Mouse (Mus musculus): ENCODE measurements around the gene Ciz1. TPM values are rescaled to one million over a fixed set of nuclear protein-coding genes. Genes with fewer than 3 reads are reported as not detected.

Gene Ciz1
- polyA plus RNA-seq (2012; rRNA removed; ENCODE audit: low replicate concordance), result 264 and 330 TPM in 2 replicates

DNA sequence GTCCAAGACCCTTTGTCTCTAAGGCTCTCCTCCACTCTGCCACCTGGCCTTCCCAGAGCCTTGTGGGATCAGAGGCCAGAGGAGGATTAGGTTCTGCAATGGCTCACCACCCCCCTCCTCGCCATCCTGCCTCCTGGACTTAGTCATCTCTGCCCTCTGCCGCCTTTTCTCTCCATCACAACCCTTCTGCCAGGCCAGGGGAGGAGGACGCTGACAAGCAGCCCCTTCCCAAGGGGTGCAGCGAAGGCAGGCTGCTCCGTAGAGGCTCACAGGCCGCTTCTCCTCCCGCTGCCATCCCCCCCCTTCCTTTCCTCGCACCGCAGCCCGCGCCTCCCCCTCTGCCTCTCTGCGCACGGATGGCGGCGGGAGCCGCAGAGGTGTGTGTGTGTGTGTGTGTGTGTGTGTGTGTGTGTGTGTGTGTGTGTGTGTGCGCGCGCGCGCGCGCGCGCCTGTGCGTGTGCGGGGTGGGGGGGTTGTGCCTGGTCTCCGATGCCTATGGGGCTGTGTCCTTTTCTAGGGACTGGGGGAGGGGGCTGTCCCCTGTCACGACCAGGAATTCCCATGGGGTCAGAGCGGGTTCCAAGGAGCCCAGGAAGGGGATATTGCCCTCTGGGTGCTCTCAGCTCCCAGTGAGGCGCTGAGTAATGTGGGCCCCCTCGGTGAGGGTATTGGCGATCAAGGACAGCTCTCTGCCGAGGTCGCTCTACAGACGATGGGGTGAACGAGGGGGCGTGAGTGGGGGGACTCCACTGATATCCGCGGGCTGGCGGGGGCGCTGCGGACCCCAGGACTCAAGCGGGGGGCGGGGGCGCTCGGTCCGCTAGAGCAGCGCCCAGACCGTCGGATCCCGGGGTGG, at the start of gene Ciz1:
Ciz1 (plus strand) TSS at position 177 of the 856 bp plus-strand sequence.

DNA sequence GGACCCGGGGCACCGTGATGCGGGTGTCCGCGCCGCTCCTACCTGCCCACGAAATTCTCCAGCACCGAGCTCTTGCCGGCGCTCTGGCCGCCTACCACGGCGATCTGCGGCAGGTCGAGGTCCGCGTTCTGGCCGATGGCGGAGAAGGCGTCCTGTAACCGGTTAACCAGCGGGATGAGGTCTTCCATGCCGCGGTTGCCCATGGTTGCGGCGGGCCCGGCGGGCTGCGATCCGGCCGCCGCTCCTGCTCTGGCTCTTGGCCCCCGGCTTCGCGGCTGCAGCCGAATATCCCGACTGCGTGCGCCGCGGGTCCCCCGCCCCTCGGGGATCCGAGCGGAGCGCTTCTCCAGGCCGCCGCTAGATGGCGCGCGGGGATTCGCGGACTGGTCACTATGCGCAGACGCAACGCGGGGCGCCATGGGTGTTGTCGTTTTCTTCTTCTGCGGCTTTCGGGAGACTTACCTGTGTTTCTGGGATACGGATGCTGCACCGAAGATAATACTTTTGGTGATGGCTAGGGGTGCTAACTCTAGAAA, 948 bp downstream of the Ciz1 start, which contains the start of gene Dnm1:
Dnm1 (minus strand) TSS at position 332 of the 536 bp plus-strand sequence.

DNA sequence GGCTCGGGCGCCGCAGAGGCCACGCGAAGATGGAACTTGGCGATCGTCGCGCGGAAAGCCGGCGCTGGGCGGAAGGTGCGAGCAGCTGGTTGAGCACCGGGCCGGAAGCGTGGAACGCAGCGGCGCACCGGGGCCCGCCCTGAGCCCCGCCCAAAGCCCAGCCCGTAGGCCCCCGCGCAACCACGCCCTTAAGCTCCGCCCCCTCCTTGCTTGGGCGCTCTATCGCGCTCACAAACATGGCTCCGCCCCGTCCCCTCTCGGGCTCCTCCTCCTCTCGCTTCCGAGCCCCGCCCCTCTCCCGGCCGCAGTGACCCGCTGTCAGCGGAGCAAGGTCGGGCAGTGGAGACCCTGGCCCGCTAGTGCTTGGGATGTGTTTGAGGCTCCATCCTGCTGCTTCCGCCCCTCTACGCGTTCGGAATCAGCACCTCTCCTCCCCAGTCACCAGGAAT, 29.7 kb downstream of the Ciz1 start, which contains the start of gene 1110008P14Rik:
1110008P14Rik (minus strand) TSS at position 164 of the 449 bp plus-strand sequence.

GRCm38 (mm10) chr2:32387706-32388490, 35.8 kb downstream of the Ciz1 start, which contains the start of gene Lcn2:
Gene Lcn2 (minus strand): TSS chr2:32388252.

GRCm38 (mm10) chr2:32395484-32395945, 43.4 kb downstream of the Ciz1 start, which contains the start of gene Ptges2:
Gene Ptges2 (plus strand): TSS chr2:32395896.

Other genes with a start within 250 kb of the Ciz1 start
- gene Prrc2b, start 201.2 kb upstream of the Ciz1 start, polyA plus RNA-seq (2012; rRNA removed; ENCODE audit: low replicate concordance), result 48.9 and 76.3 TPM in 2 replicates
- gene Pomt1, start 115.7 kb upstream of the Ciz1 start, polyA plus RNA-seq (2012; rRNA removed; ENCODE audit: low replicate concordance), result 42.2 and 44.4 TPM in 2 replicates
- 223 and 258 TPM in 2 replicates for gene Uck1, start 92.2 kb upstream of the Ciz1 start, polyA plus RNA-seq (2012; rRNA removed; ENCODE audit: low replicate concordance)
- gene Golga2, start 64.9 kb upstream of the Ciz1 start, polyA plus RNA-seq (2012; rRNA removed; ENCODE audit: low replicate concordance), result 30.7 and 36.5 TPM in 2 replicates
- gene Swi5, start 64.3 kb upstream of the Ciz1 start, polyA plus RNA-seq (2012; rRNA removed; ENCODE audit: low replicate concordance), result 142 and 186 TPM in 2 replicates
- gene Dnm1, start 1.0 kb downstream of the Ciz1 start, polyA plus RNA-seq (2012; rRNA removed; ENCODE audit: low replicate concordance), result 120 and 279 TPM in 2 replicates
- gene 1110008P14Rik, start 29.6 kb downstream of the Ciz1 start, polyA plus RNA-seq (2012; rRNA removed; ENCODE audit: low replicate concordance), result 333 and 396 TPM in 2 replicates
- 199 and 205 TPM in 2 replicates for gene Lcn2, start 35.9 kb downstream of the Ciz1 start, polyA plus RNA-seq (2012; rRNA removed; ENCODE audit: low replicate concordance)
- 34.1 and 62.0 TPM in 2 replicates for gene Ptges2, start 43.6 kb downstream of the Ciz1 start, polyA plus RNA-seq (2012; rRNA removed; ENCODE audit: low replicate concordance)
- gene Naif1, start 98.1 kb downstream of the Ciz1 start, polyA plus RNA-seq (2012; rRNA removed; ENCODE audit: low replicate concordance), result 6.2 and 7.5 TPM in 2 replicates
- gene Slc25a25, start 99.1 kb downstream of the Ciz1 start, polyA plus RNA-seq (2012; rRNA removed; ENCODE audit: low replicate concordance), result 24.3 and 27.5 TPM in 2 replicates
- 32.3 and 66.9 TPM in 2 replicates for gene Fam102a, start 183.0 kb downstream of the Ciz1 start, polyA plus RNA-seq (2012; rRNA removed; ENCODE audit: low replicate concordance)
- 127 and 170 TPM in 2 replicates for gene Dpm2, start 218.5 kb downstream of the Ciz1 start, polyA plus RNA-seq (2012; rRNA removed; ENCODE audit: low replicate concordance)
- gene Pip5kl1, start 222.5 kb downstream of the Ciz1 start, polyA plus RNA-seq (2012; rRNA removed; ENCODE audit: low replicate concordance), result 0.20 TPM in 1 of 2 replicates, not detected in the other
- not detected in 2 replicates for gene 9430097D07Rik, start 223.4 kb downstream of the Ciz1 start, polyA plus RNA-seq (2012; rRNA removed; ENCODE audit: low replicate concordance)
- gene St6galnac4, start 234.8 kb downstream of the Ciz1 start, polyA plus RNA-seq (2012; rRNA removed; ENCODE audit: low replicate concordance), result 28.7 and 39.7 TPM in 2 replicates
- 69.1 and 77.3 TPM in 2 replicates for gene St6galnac6, start 247.4 kb downstream of the Ciz1 start, polyA plus RNA-seq (2012; rRNA removed; ENCODE audit: low replicate concordance)

Data from mammary gland, adult 2 months (tissue).